ENCODE assay signal across 7 mouse cellular contexts in genomic region chr2:25429435-25430180, GRCm38 (mm10). TPM values are rescaled to one million over a fixed set of nuclear protein-coding genes. Genes with fewer than 3 reads are reported as not detected.
DNase-seq lines count a peak whose midpoint lies in the region; ATAC-seq and TF ChIP-seq lines count a peak whose summit lies in the region.

No protein-coding gene starts in this region.

- 67% methylated on average over 5 of the region's 5 CpGs for WGBS in heart, embryonic 15.5 days
- WGBS in neural tube, embryonic 15.5 days = 59% methylated on average over 5 of the region's 5 CpGs

- peak overlapping the region; percentile 95 for H3K4me2 ChIP-seq in heart, embryonic 15.5 days
- peak overlapping the region; percentile 79 for H3K4me2 ChIP-seq in neural tube, embryonic 15.5 days

- H3K4me3 ChIP-seq in ES-E14 (ENCODE audit: insufficient read depth in 1 of 2, low read depth in 1 of 2, low read length in 2 of 2, poor library complexity in 1 of 2, severe bottlenecking in 1 of 2) = peak overlapping the region; percentile 81 to 86; a peak in 3 of 4 replicates
- H3K4me3 ChIP-seq in heart, embryonic 15.5 days = peak overlapping the region; percentile 71
- H3K4me3 ChIP-seq in neural tube, embryonic 15.5 days (replicated peaks) = peak overlapping the region; percentile 79

- peak overlapping the region; percentile 79; the same call in 1 of the 2 replicates for H3K9ac ChIP-seq in ES-E14 (ENCODE audit: insufficient read depth, low read depth, low read length, poor library complexity, severe bottlenecking)
- H3K9ac ChIP-seq in heart, embryonic 15.5 days = peak overlapping the region; percentile 83; the same call in 1 of the 2 replicates
- H3K9ac ChIP-seq in neural tube, embryonic 15.5 days (replicated peaks) = peak overlapping the region; percentile 86

- H3K27me3 ChIP-seq in heart, embryonic 15.5 days = peaks cover 31% of the 10 kb centered on the region
- H3K27me3 ChIP-seq in neural tube, embryonic 15.5 days (replicated peaks) = peaks cover 9% of the 10 kb centered on the region

- H3K36me3 ChIP-seq in ES-E14 (ENCODE audit: control insufficient read depth, insufficient read depth, low read length, poor library complexity, severe bottlenecking) = peaks cover 2% of the 10 kb centered on the region; the same call in 1 of the 2 replicates
- no peaks in the 10 kb centered on the region for H3K36me3 ChIP-seq in heart, embryonic 15.5 days
- H3K36me3 ChIP-seq in neural tube, embryonic 15.5 days = peaks cover 18% of the 10 kb centered on the region

- H3K4me1 ChIP-seq in ES-E14 (ENCODE audit: control insufficient read depth in 2 of 2, insufficient read depth in 2 of 2, low read length in 2 of 2, poor library complexity in 1 of 2) = peaks cover 0 to 8% of the 10 kb centered on the region in 2 experiments; a peak in 1 of 4 replicates
- H3K4me1 ChIP-seq in heart, embryonic 15.5 days (replicated peaks) = peaks cover 16% of the 10 kb centered on the region
- peaks cover 41% of the 10 kb centered on the region for H3K4me1 ChIP-seq in neural tube, embryonic 15.5 days

- DNase-seq in ES-E14 (ENCODE audit: low read depth, low spot score) = no peak
- DNase-seq in brain, adult 2 months (ENCODE audit: low read depth, low spot score) = peak; percentile 70
- peak; percentile 41 to 53 for DNase-seq in kidney, postnatal 4 days
- no peak for DNase-seq in ovary, adult 18-20 months (ENCODE audit: low spot score)
- DNase-seq in ovary, postnatal 10 days (ENCODE audit: low spot score) = no peak

- no peak overlapping the region for H3K27ac ChIP-seq in ES-E14 (ENCODE audit: insufficient read depth, low read depth, low read length, poor library complexity, severe bottlenecking)
- no peak overlapping the region for H3K27ac ChIP-seq in heart, embryonic 15.5 days
- peak overlapping the region; percentile 91; the same call in 1 of the 2 replicates for H3K27ac ChIP-seq in neural tube, embryonic 15.5 days (replicated peaks)

- no peaks in the 10 kb centered on the region for H3K9me3 ChIP-seq in ES-E14 (ENCODE audit: control insufficient read depth, insufficient read depth, low read depth, low read length)
- H3K9me3 ChIP-seq in heart, embryonic 15.5 days (replicated peaks) = no peaks in the 10 kb centered on the region
- no peaks in the 10 kb centered on the region for H3K9me3 ChIP-seq in neural tube, embryonic 15.5 days (replicated peaks)

- ATAC-seq in heart, embryonic 15.5 days (replicated peaks; ENCODE audit: insufficient number of reproducible peaks, insufficient read depth, low FRiP score, low read depth) = no peak
- no peak for ATAC-seq in neural tube, embryonic 15.5 days (ENCODE audit: low FRiP score)

- in situ Hi-C loops in ES-E14 (cut with MboI; ENCODE audit: low sequenced_read_pairs in 2 of 2, unreplicated experiment in 2 of 2) = no loop called here

TF ChIP-seq in ES-E14, 5 proteins besides CTCF, POLR2A, EP300 and RAD21:
- no peak for TF ChIP-seq HCFC1 (IDR thresholded peaks at IDR 0.05; ENCODE audit: borderline replicate concordance, insufficient read depth, low read length)
- no peak for TF ChIP-seq CHD2 (IDR thresholded peaks at IDR 0.05; ENCODE audit: low read depth, low read length)
- TF ChIP-seq ZC3H11A (IDR thresholded peaks at IDR 0.05; ENCODE audit: borderline replicate concordance, low read depth, low read length) = no peak
- no peak for TF ChIP-seq MAFK (IDR thresholded peaks at IDR 0.05; ENCODE audit: insufficient read depth, low read depth, low read length)
- TF ChIP-seq ZNF384 (IDR thresholded peaks at IDR 0.05; ENCODE audit: low read depth, low read length) = no peak

RNA-seq across cellular contexts. Expression of gene Abca2, which starts 1.1 kb away (rescaled TPM):
- total RNA-seq in ES-E14 (2012; rRNA removed) = 12.6 and 21.9 TPM in 2 replicates
- 3.5 and 5.6 TPM in 2 replicates for polyA plus RNA-seq in heart, embryonic 15.5 days (2015; fragmentation: Nextera tagmentation; extraction: Ambion mirVana)
- polyA plus RNA-seq in neural tube, embryonic 15.5 days (2015; fragmentation: Nextera tagmentation; extraction: Ambion mirVana) = 11.2 and 13.4 TPM in 2 replicates

RNA-seq across cellular contexts. Expression of gene Fut7, which starts 6.5 kb away (rescaled TPM):
- total RNA-seq in ES-E14 (2012; rRNA removed) = 0.37 TPM in 1 of 2 replicates, not detected in the other
- 0.08 and 0.15 TPM in 2 replicates for polyA plus RNA-seq in heart, embryonic 15.5 days (2015; fragmentation: Nextera tagmentation; extraction: Ambion mirVana)
- polyA plus RNA-seq in neural tube, embryonic 15.5 days (2015; fragmentation: Nextera tagmentation; extraction: Ambion mirVana) = 0.13 and 0.38 TPM in 2 replicates

RNA-seq across cellular contexts. Expression of gene Clic3, which starts 27.0 kb away (rescaled TPM):
- 0.32 and 1.5 TPM in 2 replicates for total RNA-seq in ES-E14 (2012; rRNA removed)
- polyA plus RNA-seq in heart, embryonic 15.5 days (2015; fragmentation: Nextera tagmentation; extraction: Ambion mirVana) = 6.1 and 9.6 TPM in 2 replicates
- 1.8 and 2.0 TPM in 2 replicates for polyA plus RNA-seq in neural tube, embryonic 15.5 days (2015; fragmentation: Nextera tagmentation; extraction: Ambion mirVana)

RNA-seq across cellular contexts. Expression of gene Npdc1, which starts 30.5 kb away (rescaled TPM):
- 28.3 and 43.8 TPM in 2 replicates for total RNA-seq in ES-E14 (2012; rRNA removed)
- 28.8 and 41.6 TPM in 2 replicates for polyA plus RNA-seq in heart, embryonic 15.5 days (2015; fragmentation: Nextera tagmentation; extraction: Ambion mirVana)
- polyA plus RNA-seq in neural tube, embryonic 15.5 days (2015; fragmentation: Nextera tagmentation; extraction: Ambion mirVana) = 398 and 483 TPM in 2 replicates

RNA-seq across cellular contexts. Expression of gene Paxx, which starts 31.3 kb away (rescaled TPM):
- total RNA-seq in ES-E14 (2012; rRNA removed) = 4.8 and 7.2 TPM in 2 replicates
- 31.1 and 38.0 TPM in 2 replicates for polyA plus RNA-seq in heart, embryonic 15.5 days (2015; fragmentation: Nextera tagmentation; extraction: Ambion mirVana)
- polyA plus RNA-seq in neural tube, embryonic 15.5 days (2015; fragmentation: Nextera tagmentation; extraction: Ambion mirVana) = 100 and 120 TPM in 2 replicates

Comparison
In these comparisons a context has a peak if more than half of its experiments do, and no peak if none do; other contexts are left out.
1. DNase-seq: peak in brain, adult 2 months (single experiment) and kidney, postnatal 4 days (2 of 2); none in ES-E14 (single experiment), ovary, adult 18-20 months (single experiment) and ovary, postnatal 10 days (single experiment).
2. Peak in every context shown above with its lines, with median percentiles within 50 percentile points of each other: H3K4me3 ChIP-seq and H3K9ac ChIP-seq.